Mouse (Mus musculus) forebrain, embryonic 16.5 days (tissue): ENCODE measurements around the gene Olfr120. TPM values are rescaled to one million over a fixed set of nuclear protein-coding genes. Genes with fewer than 3 reads are reported as not detected.
"Not testable (repeated sequence)": the region's sequence is repeated elsewhere in the genome, so short reads cannot be mapped to it uniquely, and the experiment has no call there.

ENCODE experiments used
- ATAC-seq: fragments of 200-750 bp; cut with Nextera tagmentation; 2 replicates; pipeline ENCODE4 v1.8.0; 2017; ENCODE audit warnings: mild to moderate bottlenecking, moderate library complexity
- H3K27ac ChIP-seq: fragments of 300-500 bp; sonication (generic); 2 replicates; pipeline ENCODE4 v1.5.1; 2014; ENCODE audit warnings: low read length, control low read depth
- H3K27me3 ChIP-seq: fragments of 300-500 bp; sonication (generic); replicated peaks from 2 replicates; pipeline ENCODE4 v1.6.1; 2014; ENCODE audit warnings: low read length; ENCODE audit not compliant: control insufficient read depth, insufficient read depth
- H3K36me3 ChIP-seq: fragments of 300-500 bp; sonication (generic); 2 replicates; pipeline ENCODE4 v1.6.1; 2014; ENCODE audit not compliant: control insufficient read depth, insufficient read depth
- H3K4me1 ChIP-seq: fragments of 300-500 bp; sonication (generic); replicated peaks from 2 replicates; pipeline ENCODE4 v1.6.1; 2014; ENCODE audit warnings: low read length; ENCODE audit not compliant: control insufficient read depth, insufficient read depth
- H3K4me2 ChIP-seq: fragments of 300-500 bp; sonication (generic); 2 replicates; pipeline ENCODE4 v1.6.1; 2014; ENCODE audit warnings: mild to moderate bottlenecking, low read length, control low read depth
- H3K4me3 ChIP-seq: fragments of 300-500 bp; sonication (generic); replicated peaks from 2 replicates; pipeline ENCODE4 v1.5.1; 2014; ENCODE audit warnings: mild to moderate bottlenecking, low read length, control low read depth
- H3K9ac ChIP-seq: fragments of 300-500 bp; sonication (generic); replicated peaks from 2 replicates; pipeline ENCODE4 v1.6.1; 2014; ENCODE audit warnings: low read depth, low read length, control low read depth
- H3K9me3 ChIP-seq: fragments of 300-500 bp; sonication (generic); 2 replicates; pipeline ENCODE4 v1.6.1; 2016; ENCODE audit warnings: low read length; ENCODE audit not compliant: control insufficient read depth
- WGBS: fragments of 180-500 bp; shearing (Covaris S2); extraction: QIAGEN DNeasy Blood & Tissue Kit; methylation state at CpG from one replicate; pipeline ENCODE4 v1.1.7; 2014; 5-methylcytosine and 5-hydroxymethylcytosine counted together
- polyA plus RNA-seq: library from polyadenylated mRNA; unstranded; fragments of >200 nt; fragmentation: Nextera tagmentation; extraction: Ambion mirVana; gene quantifications from 2 replicates; pipeline ENCODE4 v1.2.1, GENCODE M21; 2015

Olfr120 gene
- not detected in 2 replicates for polyA plus RNA-seq

GRCm38 (mm10) chr17:37721508-37721907 is at the start of gene Olfr120:
TSS of gene Olfr120 (plus strand) at chr17:37721808.
- H3K9ac ChIP-seq: no peak within 1 kb of the TSS
- H3K9me3 ChIP-seq: no peaks in the 10 kb centered on the region
- no peak within 1 kb of the TSS for H3K4me3 ChIP-seq
- no peaks in the 10 kb centered on the region for H3K4me1 ChIP-seq
- WGBS: 73% methylated on average over 1 of the region's 1 CpGs
- ATAC-seq: no peak
- H3K4me2 ChIP-seq: no peak within 1 kb of the TSS
- no peaks in the 10 kb centered on the region for H3K36me3 ChIP-seq
- H3K27ac ChIP-seq: no peak within 1 kb of the TSS
- H3K27me3 ChIP-seq: no peaks in the 10 kb centered on the region

GRCm38 (mm10) chr17:37696264-37696663 is 25.3 kb upstream of the Olfr120 start, which contains the start of gene Olfr119:
TSS of gene Olfr119 (plus strand) at chr17:37696564.
- not testable (repeated sequence) for H3K9me3 ChIP-seq, H3K27ac ChIP-seq, H3K27me3 ChIP-seq, H3K4me1 ChIP-seq, H3K4me2 ChIP-seq, H3K36me3 ChIP-seq, H3K4me3 ChIP-seq, H3K9ac ChIP-seq, ATAC-seq
- 67% methylated on average over 1 of the region's 1 CpGs for WGBS

GRCm38 (mm10) chr17:37738070-37738469 is 16.5 kb downstream of the Olfr120 start:
- Histone ChIP-seq H3K4me2 (no peak overlapping the region), H3K36me3 (no peaks in the 10 kb centered on the region), H3K27me3 (no peaks in the 10 kb centered on the region), H3K4me1 (no peaks in the 10 kb centered on the region), H3K4me3 (no peak overlapping the region), H3K9me3 (no peaks in the 10 kb centered on the region), H3K27ac (no peak overlapping the region), H3K9ac (no peak overlapping the region)
- no peak for ATAC-seq
- WGBS: 57% methylated on average over 7 of the region's 7 CpGs

GRCm38 (mm10) chr17:37768307-37768706 is 46.7 kb downstream of the Olfr120 start, which contains the start of gene Olfr122:
TSS of gene Olfr122 (plus strand) at chr17:37768607.
- no peaks in the 10 kb centered on the region for H3K4me1 ChIP-seq
- no peaks in the 10 kb centered on the region for H3K27me3 ChIP-seq
- no peaks in the 10 kb centered on the region for H3K9me3 ChIP-seq
- H3K36me3 ChIP-seq: no peaks in the 10 kb centered on the region
- H3K27ac ChIP-seq: no peak within 1 kb of the TSS
- no peak within 1 kb of the TSS for H3K4me2 ChIP-seq
- no peak for ATAC-seq
- no peak within 1 kb of the TSS for H3K4me3 ChIP-seq
- WGBS: 84% methylated on average over 4 of the region's 4 CpGs
- H3K9ac ChIP-seq: no peak within 1 kb of the TSS

Other genes with a start within 250 kb of the Olfr120 start
- gene H2-M2, start 238.3 kb upstream of the Olfr120 start, polyA plus RNA-seq: not detected in 2 replicates
- gene Olfr110, start 229.3 kb upstream of the Olfr120 start, polyA plus RNA-seq: not detected in 2 replicates
- not detected in 2 replicates for gene Olfr111, start 213.8 kb upstream of the Olfr120 start, polyA plus RNA-seq
- gene Olfr112, start 152.4 kb upstream of the Olfr120 start, polyA plus RNA-seq: not detected in 2 replicates
- not detected in 2 replicates for gene Olfr113, start 144.1 kb upstream of the Olfr120 start, polyA plus RNA-seq
- gene Olfr114, start 129.1 kb upstream of the Olfr120 start, polyA plus RNA-seq: not detected in 2 replicates
- gene Olfr115, start 94.7 kb upstream of the Olfr120 start, polyA plus RNA-seq: not detected in 2 replicates
- gene Olfr116, start 94.6 kb upstream of the Olfr120 start, polyA plus RNA-seq: not detected in 2 replicates
- gene Olfr117, start 58.0 kb upstream of the Olfr120 start, polyA plus RNA-seq: not detected in 2 replicates
- gene Olfr118, start 54.8 kb upstream of the Olfr120 start, polyA plus RNA-seq: not detected in 2 replicates
- gene Olfr119, start 25.2 kb upstream of the Olfr120 start, polyA plus RNA-seq: not detected in 2 replicates
- not detected in 2 replicates for gene Olfr121, start 27.0 kb downstream of the Olfr120 start, polyA plus RNA-seq
- not detected in 2 replicates for gene Olfr122, start 46.8 kb downstream of the Olfr120 start, polyA plus RNA-seq
- gene Olfr123, start 71.7 kb downstream of the Olfr120 start, polyA plus RNA-seq: not detected in 2 replicates
- not detected in 2 replicates for gene Olfr124, start 78.1 kb downstream of the Olfr120 start, polyA plus RNA-seq
- gene Olfr125, start 111.1 kb downstream of the Olfr120 start, polyA plus RNA-seq: 0.06 TPM in 1 of 2 replicates, not detected in the other
- gene Olfr126, start 125.7 kb downstream of the Olfr120 start, polyA plus RNA-seq: not detected in 2 replicates
- not detected in 2 replicates for gene Olfr127, start 178.6 kb downstream of the Olfr120 start, polyA plus RNA-seq
- gene Olfr128, start 198.7 kb downstream of the Olfr120 start, polyA plus RNA-seq: not detected in 2 replicates
- not detected in 2 replicates for gene Olfr761, start 231.3 kb downstream of the Olfr120 start, polyA plus RNA-seq